Mouse (Mus musculus) G1E (cell line): Measurements from ENCODE around the gene Capn5. TPM values are rescaled to one million over a fixed set of nuclear protein-coding genes. Genes with fewer than 3 reads are reported as not detected.

Experiments
- ATAC-seq: 2 replicates; pipeline ENCODE4 v1.8.0; 2016; ENCODE audit warnings: mild to moderate bottlenecking; ENCODE audit not compliant: insufficient number of reproducible peaks, poor library complexity, low FRiP score, severe bottlenecking; ENCODE audit errors: extremely low read depth
- DNase-seq: peaks from one replicate; pipeline ENCODE4 v3.0.0; 2012; ENCODE audit warnings: low spot score
- H3K27me3 ChIP-seq: 2 replicates; pipeline ENCODE4 v1.6.1; 2012; ENCODE audit warnings: mild to moderate bottlenecking, low read length, inconsistent platforms; ENCODE audit not compliant: insufficient read depth
- H3K36me3 ChIP-seq: replicated peaks from 2 replicates; pipeline ENCODE3; 2012; ENCODE audit warnings: mild to moderate bottlenecking, inconsistent platforms
- H3K4me1 ChIP-seq: 2 replicates; pipeline ENCODE4 v1.6.1; 2012; ENCODE audit warnings: low read depth, low read length, inconsistent platforms, mixed read lengths; ENCODE audit not compliant: insufficient read depth
- H3K4me3 ChIP-seq: 2 replicates; pipeline ENCODE4 v1.5.1; 2012; ENCODE audit warnings: low read depth, mild to moderate bottlenecking, inconsistent platforms, low read length, moderate library complexity, mixed read lengths
- H3K9me3 ChIP-seq: replicated peaks from 2 replicates; pipeline ENCODE4 v1.6.1; 2012; ENCODE audit warnings: inconsistent platforms
- CTCF ChIP-seq: IDR thresholded peaks from 2 replicates; pipeline ENCODE4 v1.5.1; 2012; ENCODE audit warnings: low read depth, low read length, inconsistent platforms, mixed read lengths
- GATA1 ChIP-seq: IDR thresholded peaks from 2 replicates; pipeline ENCODE4 v1.6.1; 2012; ENCODE audit warnings: borderline replicate concordance, low read length, inconsistent platforms, mixed read lengths
- GATA2 ChIP-seq: IDR thresholded peaks from 2 replicates; pipeline ENCODE4 v1.6.1; 2012; ENCODE audit warnings: low read depth, low read length, inconsistent platforms, borderline replicate concordance
- POLR2AphosphoS5 ChIP-seq: IDR thresholded peaks from 2 replicates; pipeline ENCODE4 v1.6.1; 2012; ENCODE audit warnings: low read depth, low read length, inconsistent platforms; ENCODE audit not compliant: insufficient replicate concordance
- TAL1 ChIP-seq: conservative IDR thresholded peaks from 2 replicates; pipeline ENCODE4 v1.6.1; 2012; ENCODE audit warnings: low read depth, low read length, inconsistent platforms, mixed read lengths
- polyA plus RNA-seq: library from polyadenylated mRNA; stranded (reverse); fragments of >175 nt; gene quantifications from 2 replicates; pipeline ENCODE4 v1.2.3, GENCODE M21; 2012
- total RNA-seq, 2 experiments: library from RNA; stranded (forward) in 1 of 2; stranded (reverse) in 1 of 2; fragments of 200-1000 nt in 1 of 2; fragments of >200 nt in 1 of 2; fragmentation: Nextera tagmentation in 1 of 2; gene quantifications; 2 replicates each; pipeline ENCODE4 v1.2.3; 2014 to 2017

The Capn5 gene
- total and polyA plus RNA-seq, 3 experiments, result 0.03 to 6.5 (median 1.0) TPM

DNA sequence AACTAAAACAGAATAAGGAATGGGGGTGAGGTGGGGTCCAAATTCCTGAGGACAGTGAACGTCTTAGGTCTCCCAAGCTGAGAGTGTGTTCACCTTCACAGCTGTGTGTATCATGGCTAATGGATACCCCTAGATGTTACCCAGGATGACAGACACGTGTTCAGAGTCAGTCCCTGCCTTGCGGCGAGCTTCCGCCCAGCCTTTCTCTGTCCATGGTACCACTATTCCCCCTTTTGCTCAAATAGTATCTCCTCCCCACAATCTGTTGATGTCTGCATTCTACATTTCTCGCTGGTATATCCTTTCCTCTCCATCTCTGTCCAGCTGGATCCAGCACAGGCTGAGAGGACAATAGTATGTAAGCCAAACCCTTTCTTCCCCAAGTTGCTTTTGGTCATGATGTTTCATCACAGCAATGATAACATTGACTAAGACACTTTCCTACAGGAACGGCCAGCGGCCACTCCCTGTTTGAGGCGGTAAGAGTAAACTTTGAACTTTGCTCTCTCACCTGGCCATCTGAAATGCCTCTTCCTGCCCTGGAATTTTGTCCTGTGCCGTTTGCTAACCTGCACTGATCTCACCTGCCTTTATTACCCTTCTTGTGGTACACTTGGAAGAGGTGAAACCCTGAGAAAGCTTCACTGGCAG lies 17.2 kb upstream of the Capn5 start:
- peaks cover 2% of the 10 kb centered on the region; the same call in 1 of the 2 replicates for H3K9me3 ChIP-seq
- H3K27me3 ChIP-seq, result peaks cover 18% of the 10 kb centered on the region; the same call in 1 of the 2 replicates
- H3K4me3 ChIP-seq, result no peak overlapping the region
- ATAC-seq (no peak), DNase-seq (no peak)
- TF ChIP-seq GATA2, result no peak
- no peak for TF ChIP-seq POLR2AphosphoS5
- TF ChIP-seq GATA1, result no peak
- no peak for TF ChIP-seq TAL1
- no peak for TF ChIP-seq CTCF
- H3K36me3 ChIP-seq, result no peaks in the 10 kb centered on the region
- H3K4me1 ChIP-seq, result no peaks in the 10 kb centered on the region

DNA sequence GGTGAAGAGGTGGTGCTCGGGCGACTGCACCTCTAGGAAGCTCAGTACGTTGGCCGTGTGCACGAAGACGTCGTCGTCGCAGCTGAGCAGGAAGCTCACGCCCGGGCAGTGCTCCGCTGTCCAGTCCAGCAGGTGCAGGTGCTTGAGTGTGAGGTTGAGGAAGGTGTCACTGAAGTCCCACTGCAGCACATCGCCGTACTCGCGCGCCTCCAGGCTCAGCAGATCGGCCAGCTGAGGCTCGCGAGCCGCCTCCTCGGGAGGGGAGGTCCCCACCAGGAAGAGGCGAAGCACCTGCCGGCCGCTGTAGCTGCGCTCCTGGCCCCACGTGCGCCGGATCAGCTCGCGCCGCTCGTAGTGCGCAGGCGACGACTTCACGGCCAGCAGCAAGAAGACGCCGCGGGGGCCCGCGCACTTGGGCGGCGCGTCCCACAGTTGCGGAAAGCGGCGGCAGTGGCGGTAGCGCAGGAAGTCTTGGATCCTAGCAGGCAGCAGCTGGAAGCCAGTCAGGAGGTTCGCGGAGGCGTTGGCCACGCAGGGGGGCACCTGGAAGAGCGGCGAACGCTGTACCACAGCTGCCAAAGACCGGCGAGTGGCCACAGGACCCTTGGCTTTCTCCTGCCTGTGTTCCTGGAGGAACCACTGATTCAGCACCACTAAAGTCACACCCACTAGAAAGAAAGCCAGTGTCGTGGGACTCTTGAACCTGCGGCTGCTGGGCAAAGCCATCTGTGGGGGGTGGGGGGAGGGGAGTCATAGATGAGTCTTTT lies 16.1 kb upstream of the Capn5 start:
- ATAC-seq (no peak), DNase-seq (no peak)
- TF ChIP-seq TAL1 (no peak), GATA1 (no peak), CTCF (no peak), POLR2AphosphoS5 (no peak), GATA2 (no peak)
- Histone ChIP-seq H3K9me3 (peaks cover 2% of the 10 kb centered on the region; the same call in 1 of the 2 replicates), H3K36me3 (no peaks in the 10 kb centered on the region), H3K4me1 (no peaks in the 10 kb centered on the region), H3K27me3 (peaks cover 18% of the 10 kb centered on the region; the same call in 1 of the 2 replicates), H3K4me3 (no peak overlapping the region)

DNA sequence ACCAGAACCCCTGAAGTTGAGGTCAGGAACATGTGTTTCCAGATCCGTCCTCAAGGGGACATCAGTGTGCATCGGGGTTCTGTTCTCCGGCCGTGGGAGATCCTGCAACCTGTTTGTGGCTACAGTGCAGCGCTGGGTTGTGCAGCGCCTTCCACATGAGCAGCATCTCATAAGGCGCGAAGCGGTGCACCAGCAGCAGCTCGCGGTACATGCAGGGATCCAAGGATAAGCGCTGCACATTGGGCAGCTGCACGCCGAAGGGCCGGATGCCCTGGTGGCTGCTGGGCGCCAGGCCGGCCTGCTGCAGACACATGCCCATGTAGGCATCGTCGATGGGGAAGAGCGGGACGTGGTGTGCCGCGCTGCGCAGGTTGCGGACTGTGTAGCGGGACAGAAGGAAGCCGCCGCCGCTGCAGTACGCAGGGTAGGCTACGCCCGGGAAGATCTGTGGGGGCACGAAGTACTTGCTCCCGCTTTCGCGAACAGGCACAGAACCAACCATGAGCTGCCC lies 15.5 kb upstream of the Capn5 start:
- peaks cover 2% of the 10 kb centered on the region; the same call in 1 of the 2 replicates for H3K9me3 ChIP-seq
- no peak for TF ChIP-seq GATA2
- TF ChIP-seq GATA1, result no peak
- TF ChIP-seq POLR2AphosphoS5, result no peak
- TF ChIP-seq CTCF, result no peak
- no peak for TF ChIP-seq TAL1
- no peak for ATAC-seq
- H3K4me3 ChIP-seq, result no peak overlapping the region
- peaks cover 22% of the 10 kb centered on the region; the same call in 1 of the 2 replicates for H3K27me3 ChIP-seq
- no peaks in the 10 kb centered on the region for H3K4me1 ChIP-seq
- DNase-seq, result no peak
- H3K36me3 ChIP-seq, result no peaks in the 10 kb centered on the region

DNA sequence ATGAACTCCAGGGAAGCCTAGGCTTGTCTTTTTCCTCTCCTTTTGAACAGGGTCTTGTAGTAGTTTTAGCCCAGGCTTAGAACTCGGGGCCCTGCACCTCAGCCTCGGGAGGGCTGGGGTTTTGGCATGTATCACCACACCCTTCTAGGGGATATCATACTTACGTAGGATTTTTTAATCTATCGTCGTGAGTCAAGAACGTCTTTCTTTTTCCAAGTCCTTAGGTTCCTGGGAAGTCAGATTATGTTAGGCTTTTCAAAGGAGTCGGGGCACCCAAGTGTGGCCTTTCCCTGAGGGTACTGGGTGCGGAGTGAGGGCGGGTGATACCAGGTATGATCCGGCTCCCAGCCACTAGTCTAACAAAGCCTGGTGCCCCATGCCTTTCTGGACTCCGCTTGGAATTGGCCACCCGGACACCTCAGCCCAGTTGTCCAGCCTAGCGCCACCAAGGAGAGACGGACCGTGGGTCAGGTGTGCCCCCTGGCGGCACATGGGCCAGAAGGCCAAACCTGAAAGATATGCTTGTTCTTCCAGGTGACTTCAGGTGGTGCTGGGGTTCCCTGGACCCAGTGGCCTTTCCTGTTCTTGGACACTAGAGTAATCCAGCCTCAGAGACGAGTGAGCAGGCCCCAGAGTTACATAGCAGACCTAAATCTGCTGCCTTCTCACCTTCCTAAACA lies 13.6 kb upstream of the Capn5 start:
- DNase-seq (no peak), ATAC-seq (no peak)
- Histone ChIP-seq H3K9me3 (peaks cover 2% of the 10 kb centered on the region; the same call in 1 of the 2 replicates), H3K4me3 (no peak overlapping the region), H3K36me3 (no peaks in the 10 kb centered on the region), H3K4me1 (no peaks in the 10 kb centered on the region), H3K27me3 (peaks cover 19% of the 10 kb centered on the region; the same call in 1 of the 2 replicates)
- TF ChIP-seq CTCF (no peak), GATA2 (no peak), TAL1 (no peak), POLR2AphosphoS5 (no peak), GATA1 (no peak)

DNA sequence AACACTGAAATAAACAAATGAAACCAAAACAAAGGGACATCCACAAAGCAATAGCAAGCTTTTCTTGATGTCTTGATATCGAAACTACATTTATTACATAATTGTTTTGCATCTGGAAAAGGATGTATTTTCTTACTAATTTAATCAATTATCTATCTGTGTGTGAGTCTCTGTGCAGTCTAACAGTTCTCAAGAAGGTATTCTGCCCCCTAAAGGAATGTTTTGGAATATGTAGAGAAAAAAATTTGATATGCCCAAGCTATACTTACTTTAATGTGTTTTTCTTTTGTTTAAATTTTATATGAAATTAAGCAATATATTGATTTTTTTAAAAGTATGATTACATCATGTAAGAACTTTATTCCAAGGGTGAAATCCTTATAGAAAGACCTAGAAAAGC lies 12.5 kb upstream of the Capn5 start:
- Histone ChIP-seq H3K4me1 (no peaks in the 10 kb centered on the region), H3K36me3 (no peaks in the 10 kb centered on the region), H3K4me3 (no peak overlapping the region), H3K27me3 (peaks cover 17% of the 10 kb centered on the region; the same call in 1 of the 2 replicates), H3K9me3 (peaks cover 2% of the 10 kb centered on the region; the same call in 1 of the 2 replicates)
- DNase-seq (no peak), ATAC-seq (no peak)
- TF ChIP-seq TAL1, result no peak
- TF ChIP-seq CTCF, result no peak
- no peak for TF ChIP-seq GATA2
- TF ChIP-seq POLR2AphosphoS5, result no peak
- TF ChIP-seq GATA1, result no peak

DNA sequence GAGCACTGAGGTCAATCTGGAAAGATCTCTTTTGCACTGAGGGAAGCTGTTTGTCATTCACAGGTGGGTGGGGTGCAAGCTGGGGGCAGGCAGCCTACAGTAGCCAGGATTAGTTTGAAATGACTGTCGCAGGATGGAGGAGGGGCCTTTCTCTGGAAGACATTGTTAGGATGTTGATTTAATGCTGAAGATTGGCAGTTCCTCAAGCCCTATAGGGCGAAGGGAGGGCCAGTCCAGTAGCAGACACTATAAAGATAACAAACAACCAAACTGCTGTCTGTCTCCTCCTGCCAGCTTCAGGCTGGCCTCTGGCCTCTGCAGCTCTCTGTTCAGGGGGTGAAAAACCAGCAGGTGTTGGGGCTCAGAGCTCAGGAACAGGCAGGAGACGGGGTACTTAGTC lies 11.7 kb upstream of the Capn5 start:
- Histone ChIP-seq H3K36me3 (no peaks in the 10 kb centered on the region), H3K4me1 (no peaks in the 10 kb centered on the region), H3K4me3 (no peak overlapping the region), H3K27me3 (peaks cover 21% of the 10 kb centered on the region), H3K9me3 (peaks cover 2% of the 10 kb centered on the region; the same call in 1 of the 2 replicates)
- ATAC-seq (no peak), DNase-seq (no peak)
- no peak for TF ChIP-seq CTCF
- TF ChIP-seq GATA2, result no peak
- TF ChIP-seq GATA1, result no peak
- TF ChIP-seq POLR2AphosphoS5, result no peak
- TF ChIP-seq TAL1, result no peak
